Mouse (Mus musculus) gonadal fat pad, adult 2 months (tissue): Measurements from ENCODE around the gene Hesx1. TPM values are rescaled to one million over a fixed set of nuclear protein-coding genes. Genes with fewer than 3 reads are reported as not detected.

ENCODE experiments used
- polyA plus RNA-seq: library from polyadenylated mRNA; depleted of rRNA; stranded (reverse); fragments of >200 nt; gene quantifications from 2 replicates; pipeline ENCODE4 v1.2.3, GENCODE M21; 2012; rRNA removed

Gene Hesx1
- polyA plus RNA-seq, 1 experiment, result 0.22 TPM

Other genes with a start within 250 kb of the Hesx1 start
- gene Asb14, start 99.9 kb upstream of the Hesx1 start, polyA plus RNA-seq, result 0.39 and 0.53 TPM in 2 replicates
- gene Appl1, start 23.2 kb upstream of the Hesx1 start, polyA plus RNA-seq, result 5.8 and 5.9 TPM in 2 replicates
- gene Il17rd, start 44.5 kb downstream of the Hesx1 start, polyA plus RNA-seq, result 4.0 and 4.3 TPM in 2 replicates
- 11.9 and 12.2 TPM in 2 replicates for gene Arhgef3, start 120.5 kb downstream of the Hesx1 start, polyA plus RNA-seq